Mouse (Mus musculus) embryonic facial prominence, embryonic 11.5 days (tissue): Measurements from ENCODE around the gene Rab30. TPM values are rescaled to one million over a fixed set of nuclear protein-coding genes. Genes with fewer than 3 reads are reported as not detected.

Experiments
- ATAC-seq: fragments of 200-750 bp; cut with Nextera tagmentation; replicated peaks from 2 replicates; pipeline ENCODE4 v1.8.0; 2017; ENCODE audit warnings: low read depth; ENCODE audit not compliant: insufficient number of reproducible peaks, low FRiP score, low TSS enrichment
- DNase-seq: peaks from one replicate; pipeline ENCODE4 v3.0.0-alpha.2; 2015; ENCODE audit warnings: low spot score
- H3K27ac ChIP-seq: fragments of 300-500 bp; sonication (generic); replicated peaks from 2 replicates; pipeline ENCODE4 v1.5.1; 2014; ENCODE audit warnings: mild to moderate bottlenecking, low read depth, low read length, control low read depth
- H3K27me3 ChIP-seq: fragments of 300-500 bp; sonication (generic); 2 replicates; pipeline ENCODE4 v1.6.1; 2014; ENCODE audit warnings: mild to moderate bottlenecking, low read length, moderate library complexity, mixed read lengths; ENCODE audit not compliant: control insufficient read depth, insufficient read depth
- H3K36me3 ChIP-seq: fragments of 300-500 bp; sonication (generic); replicated peaks from 2 replicates; pipeline ENCODE4 v1.6.1; 2014; ENCODE audit warnings: low read depth, mild to moderate bottlenecking, low read length, moderate library complexity, mixed read lengths; ENCODE audit not compliant: control insufficient read depth, insufficient read depth
- H3K4me1 ChIP-seq: fragments of 300-500 bp; sonication (generic); 2 replicates; pipeline ENCODE4 v1.6.1; 2014; ENCODE audit warnings: low read length, mixed read lengths; ENCODE audit not compliant: control insufficient read depth, insufficient read depth
- H3K4me2 ChIP-seq: fragments of 300-500 bp; sonication (generic); 2 replicates; pipeline ENCODE4 v1.6.1; 2014; ENCODE audit warnings: low read depth, mild to moderate bottlenecking, control low read depth, low read length, moderate library complexity
- H3K4me3 ChIP-seq: fragments of 300-500 bp; sonication (generic); 2 replicates; pipeline ENCODE4 v1.5.1; 2014; ENCODE audit warnings: low read depth, low read length, control low read depth
- H3K9ac ChIP-seq: fragments of 300-500 bp; sonication (generic); replicated peaks from 2 replicates; pipeline ENCODE4 v1.6.1; 2014; ENCODE audit warnings: mild to moderate bottlenecking, control low read depth, low read length
- H3K9me3 ChIP-seq: fragments of 300-500 bp; sonication (generic); replicated peaks from 2 replicates; pipeline ENCODE4 v1.6.1; 2016; ENCODE audit warnings: mild to moderate bottlenecking, low read length, inconsistent platforms, mixed read lengths; ENCODE audit not compliant: control insufficient read depth
- WGBS: fragments of 180-500 bp; shearing (Covaris S2); extraction: QIAGEN DNeasy Blood & Tissue Kit; methylation state at CpG from one replicate; pipeline ENCODE4 v1.1.7; 2014; 5-methylcytosine and 5-hydroxymethylcytosine counted together
- polyA plus RNA-seq: library from polyadenylated mRNA; unstranded; fragments of >200 nt; fragmentation: Nextera tagmentation; extraction: Ambion mirVana; gene quantifications from 2 replicates; pipeline ENCODE4 v1.2.1, GENCODE M21; 2014

Rab30 gene
- polyA plus RNA-seq, result 21.4 and 23.8 TPM in 2 replicates

- Histone ChIP-seq H3K9ac (peak within 1 kb of the TSS; percentile 94), H3K27ac (peak within 1 kb of the TSS; percentile 82), H3K4me1 (no peaks in the 10 kb centered on the region), H3K9me3 (no peaks in the 10 kb centered on the region), H3K36me3 (no peaks in the 10 kb centered on the region), H3K27me3 (no peaks in the 10 kb centered on the region), H3K4me3 (peak within 1 kb of the TSS; percentile 65), H3K4me2 (peak within 1 kb of the TSS; percentile 88)
- WGBS, result under 1% methylated on average over 38 of the region's 38 CpGs
- DNase-seq (peak; percentile 99), ATAC-seq (peak; percentile 100)
Observed at GRCm38 (mm10) chr7:92741152-92741860, at the start of gene Rab30. TSS of gene Rab30 (plus strand) at chr7:92741603.

GRCm38 (mm10) chr7:92696395-92696794 lies 45.0 kb upstream of the Rab30 start:
- H3K4me1 ChIP-seq, result no peaks in the 10 kb centered on the region
- H3K9me3 ChIP-seq, result no peaks in the 10 kb centered on the region
- H3K9ac ChIP-seq, result no peak overlapping the region
- H3K4me3 ChIP-seq, result no peak overlapping the region
- no peaks in the 10 kb centered on the region for H3K27me3 ChIP-seq
- no peak overlapping the region for H3K4me2 ChIP-seq
- 76% methylated on average over 3 of the region's 3 CpGs for WGBS
- ATAC-seq, result no peak
- no peak for DNase-seq
- H3K36me3 ChIP-seq, result no peaks in the 10 kb centered on the region
- H3K27ac ChIP-seq, result no peak overlapping the region

GRCm38 (mm10) chr7:92698770-92699169 lies 42.6 kb upstream of the Rab30 start:
- 77% methylated on average over 5 of the region's 5 CpGs for WGBS
- Histone ChIP-seq H3K27ac (no peak overlapping the region), H3K4me1 (no peaks in the 10 kb centered on the region), H3K36me3 (no peaks in the 10 kb centered on the region), H3K4me3 (no peak overlapping the region), H3K9ac (no peak overlapping the region), H3K27me3 (no peaks in the 10 kb centered on the region), H3K9me3 (no peaks in the 10 kb centered on the region), H3K4me2 (no peak overlapping the region)
- ATAC-seq (no peak), DNase-seq (no peak)

GRCm38 (mm10) chr7:92703661-92704060 lies 37.7 kb upstream of the Rab30 start:
- Histone ChIP-seq H3K27ac (no peak overlapping the region), H3K4me1 (no peaks in the 10 kb centered on the region), H3K4me3 (no peak overlapping the region), H3K9me3 (no peaks in the 10 kb centered on the region), H3K36me3 (no peaks in the 10 kb centered on the region), H3K27me3 (no peaks in the 10 kb centered on the region), H3K9ac (no peak overlapping the region), H3K4me2 (no peak overlapping the region)
- no peak for ATAC-seq
- DNase-seq, result no peak
- 73% methylated on average over 1 of the region's 1 CpGs for WGBS

- WGBS, result 65% methylated on average over 2 of the region's 2 CpGs
- H3K9ac ChIP-seq, result no peak overlapping the region
- no peak overlapping the region for H3K4me2 ChIP-seq
- H3K9me3 ChIP-seq, result no peaks in the 10 kb centered on the region
- no peak overlapping the region for H3K27ac ChIP-seq
- H3K27me3 ChIP-seq, result no peaks in the 10 kb centered on the region
- DNase-seq (no peak), ATAC-seq (no peak)
- H3K4me3 ChIP-seq, result no peak overlapping the region
- H3K36me3 ChIP-seq, result no peaks in the 10 kb centered on the region
- no peaks in the 10 kb centered on the region for H3K4me1 ChIP-seq
Observed at GRCm38 (mm10) chr7:92705534-92705933, 35.9 kb upstream of the Rab30 start.

GRCm38 (mm10) chr7:92706711-92707110 lies 34.7 kb upstream of the Rab30 start:
- Histone ChIP-seq H3K27ac (no peak overlapping the region), H3K36me3 (no peaks in the 10 kb centered on the region), H3K9me3 (no peaks in the 10 kb centered on the region), H3K4me3 (no peak overlapping the region), H3K9ac (no peak overlapping the region), H3K4me2 (no peak overlapping the region), H3K4me1 (no peaks in the 10 kb centered on the region), H3K27me3 (no peaks in the 10 kb centered on the region)
- no peak for ATAC-seq
- no peak for DNase-seq
- 77% methylated on average over 12 of the region's 12 CpGs for WGBS

- Histone ChIP-seq H3K4me1 (no peaks in the 10 kb centered on the region), H3K36me3 (no peaks in the 10 kb centered on the region), H3K9me3 (no peaks in the 10 kb centered on the region), H3K27me3 (no peaks in the 10 kb centered on the region), H3K27ac (no peak overlapping the region), H3K4me3 (no peak overlapping the region), H3K4me2 (no peak overlapping the region), H3K9ac (no peak overlapping the region)
- ATAC-seq, result no peak
- no peak for DNase-seq
- WGBS, result 49% methylated on average over 2 of the region's 2 CpGs
Observed at GRCm38 (mm10) chr7:92709573-92709972, 31.8 kb upstream of the Rab30 start.

- no peaks in the 10 kb centered on the region for H3K4me1 ChIP-seq
- no peak for ATAC-seq
- 81% methylated on average over 3 of the region's 3 CpGs for whole genome bisulfite sequencing
Observed at GRCm38 (mm10) chr7:92711593-92711992, 29.8 kb upstream of the Rab30 start.

More at GRCm38 (mm10) chr7:92711593-92711992, 29.8 kb upstream of the Rab30 start:
- no peaks in the 10 kb centered on the region for H3K9me3 ChIP-seq
- H3K27ac ChIP-seq, result no peak overlapping the region
- no peak overlapping the region for H3K4me3 ChIP-seq
- H3K36me3 ChIP-seq, result no peaks in the 10 kb centered on the region
- DNase-seq, result no peak
- H3K27me3 ChIP-seq, result no peaks in the 10 kb centered on the region
- no peak overlapping the region for H3K9ac ChIP-seq
- no peak overlapping the region for H3K4me2 ChIP-seq
